Mouse (Mus musculus): ENCODE results near the gene Etv6. TPM values are rescaled to one million over a fixed set of nuclear protein-coding genes. Genes with fewer than 3 reads are reported as not detected.

The Etv6 gene
- total RNA-seq, 1 experiment from 2014 or later: 22.7 TPM

- ATAC-seq (ENCODE audit: extremely low read depth, insufficient number of reproducible peaks, low FRiP score, poor library complexity, severe bottlenecking): no peak
Measured at GRCm38 (mm10) chr6:134099976-134100743, 64.7 kb downstream of the Etv6 start.

GRCm38 (mm10) chr6:134102396-134102795 lies 66.9 kb downstream of the Etv6 start:
- ATAC-seq (ENCODE audit: extremely low read depth, insufficient number of reproducible peaks, low FRiP score, poor library complexity, severe bottlenecking): no peak

GRCm38 (mm10) chr6:134103519-134103918 lies 68.0 kb downstream of the Etv6 start:
- ATAC-seq (ENCODE audit: extremely low read depth, insufficient number of reproducible peaks, low FRiP score, poor library complexity, severe bottlenecking): no peak

- no peak for ATAC-seq (ENCODE audit: extremely low read depth, insufficient number of reproducible peaks, low FRiP score, poor library complexity, severe bottlenecking)
Measured at GRCm38 (mm10) chr6:134105514-134106201, 70.2 kb downstream of the Etv6 start.

GRCm38 (mm10) chr6:134107696-134108095 lies 72.2 kb downstream of the Etv6 start:
- ATAC-seq (ENCODE audit: extremely low read depth, insufficient number of reproducible peaks, low FRiP score, poor library complexity, severe bottlenecking): no peak

GRCm38 (mm10) chr6:134109675-134110074 lies 74.2 kb downstream of the Etv6 start:
- ATAC-seq (ENCODE audit: extremely low read depth, insufficient number of reproducible peaks, low FRiP score, poor library complexity, severe bottlenecking): no peak

GRCm38 (mm10) chr6:134110206-134110605 lies 74.7 kb downstream of the Etv6 start:
- ATAC-seq (ENCODE audit: extremely low read depth, insufficient number of reproducible peaks, low FRiP score, poor library complexity, severe bottlenecking): no peak

GRCm38 (mm10) chr6:134111599-134111998 lies 76.1 kb downstream of the Etv6 start:
- ATAC-seq (ENCODE audit: extremely low read depth, insufficient number of reproducible peaks, low FRiP score, poor library complexity, severe bottlenecking): no peak

GRCm38 (mm10) chr6:134112753-134113152 lies 77.3 kb downstream of the Etv6 start:
- ATAC-seq (ENCODE audit: extremely low read depth, insufficient number of reproducible peaks, low FRiP score, poor library complexity, severe bottlenecking): no peak

GRCm38 (mm10) chr6:134113168-134113567 lies 77.7 kb downstream of the Etv6 start:
- no peak for ATAC-seq (ENCODE audit: extremely low read depth, insufficient number of reproducible peaks, low FRiP score, poor library complexity, severe bottlenecking)

GRCm38 (mm10) chr6:134115219-134115968 lies 79.9 kb downstream of the Etv6 start:
- ATAC-seq (ENCODE audit: extremely low read depth, insufficient number of reproducible peaks, low FRiP score, poor library complexity, severe bottlenecking): peak; percentile 35

- no peak for ATAC-seq (ENCODE audit: extremely low read depth, insufficient number of reproducible peaks, low FRiP score, poor library complexity, severe bottlenecking)
Measured at GRCm38 (mm10) chr6:134117380-134117938, 82.0 kb downstream of the Etv6 start.

- ATAC-seq (ENCODE audit: extremely low read depth, insufficient number of reproducible peaks, low FRiP score, poor library complexity, severe bottlenecking): no peak
Measured at GRCm38 (mm10) chr6:134118506-134118905, 83.0 kb downstream of the Etv6 start.

GRCm38 (mm10) chr6:134119136-134119535 lies 83.6 kb downstream of the Etv6 start:
- no peak for ATAC-seq (ENCODE audit: extremely low read depth, insufficient number of reproducible peaks, low FRiP score, poor library complexity, severe bottlenecking)

GRCm38 (mm10) chr6:134120227-134120626 lies 84.7 kb downstream of the Etv6 start:
- no peak for ATAC-seq (ENCODE audit: extremely low read depth, insufficient number of reproducible peaks, low FRiP score, poor library complexity, severe bottlenecking)

- ATAC-seq (ENCODE audit: extremely low read depth, insufficient number of reproducible peaks, low FRiP score, poor library complexity, severe bottlenecking): peak; percentile 52
Measured at GRCm38 (mm10) chr6:134120712-134121111, 85.2 kb downstream of the Etv6 start.

- ATAC-seq (ENCODE audit: extremely low read depth, insufficient number of reproducible peaks, low FRiP score, poor library complexity, severe bottlenecking): no peak
Measured at GRCm38 (mm10) chr6:134122945-134123344, 87.4 kb downstream of the Etv6 start.

- no peak for ATAC-seq (ENCODE audit: extremely low read depth, insufficient number of reproducible peaks, low FRiP score, poor library complexity, severe bottlenecking)
Measured at GRCm38 (mm10) chr6:134123474-134123873, 88.0 kb downstream of the Etv6 start.

- ATAC-seq (ENCODE audit: extremely low read depth, insufficient number of reproducible peaks, low FRiP score, poor library complexity, severe bottlenecking): no peak
Measured at GRCm38 (mm10) chr6:134124256-134124655, 88.8 kb downstream of the Etv6 start.
